Mouse (Mus musculus) spleen, adult 18-20 months (tissue): ENCODE results near the gene B3gnt2.
A peak's percentile ranks its signal among the peaks of the same experiment; 100 is the strongest.
"Not testable (repeated sequence)": the region's sequence is repeated elsewhere in the genome, so short reads cannot be mapped to it uniquely, and the experiment has no call there.

ENCODE experiments used
- DNase-seq, 2 experiments: peaks; one replicate each; pipeline ENCODE4 v3.0.0; 2022; ENCODE audit warnings: mixed read lengths in 2 of 2

The B3gnt2 gene

GRCm38 (mm10) chr11:22765425-22765824, 95.3 kb downstream of the B3gnt2 start:
- DNase-seq = peak; percentile 32 to 34

- DNase-seq = no peak
These were observed 97.0 kb downstream of the B3gnt2 start for GRCm38 (mm10) chr11:22763556-22764295.

GRCm38 (mm10) chr11:22763055-22763454, 97.7 kb downstream of the B3gnt2 start:
- no peak for DNase-seq

GRCm38 (mm10) chr11:22762236-22762927, 98.4 kb downstream of the B3gnt2 start:
- DNase-seq = no peak

- DNase-seq = no peak
These were observed 101.0 kb downstream of the B3gnt2 start for GRCm38 (mm10) chr11:22759783-22760182.

GRCm38 (mm10) chr11:22756168-22756980, 104.4 kb downstream of the B3gnt2 start:
- DNase-seq = no peak

- DNase-seq = no peak
These were observed 105.6 kb downstream of the B3gnt2 start for GRCm38 (mm10) chr11:22755180-22755579.

GRCm38 (mm10) chr11:22752596-22752995, 108.2 kb downstream of the B3gnt2 start:
- DNase-seq = no peak

GRCm38 (mm10) chr11:22751592-22751991, 109.2 kb downstream of the B3gnt2 start:
- DNase-seq = no peak

- DNase-seq = no peak
These were observed 113.4 kb downstream of the B3gnt2 start for GRCm38 (mm10) chr11:22747406-22747805.

- DNase-seq = no peak
These were observed 115.4 kb downstream of the B3gnt2 start for GRCm38 (mm10) chr11:22745356-22745755.

- no peak for DNase-seq
These were observed 117.0 kb downstream of the B3gnt2 start for GRCm38 (mm10) chr11:22743561-22744269.

GRCm38 (mm10) chr11:22741998-22742626, 118.6 kb downstream of the B3gnt2 start:
- no peak for DNase-seq

GRCm38 (mm10) chr11:22741436-22741835, 119.3 kb downstream of the B3gnt2 start:
- DNase-seq = no peak

GRCm38 (mm10) chr11:22739497-22740288, 121.1 kb downstream of the B3gnt2 start:
- no peak for DNase-seq

- no peak for DNase-seq
These were observed 124.1 kb downstream of the B3gnt2 start for GRCm38 (mm10) chr11:22736521-22737225.

- DNase-seq = not testable (repeated sequence)
These were observed 125.6 kb downstream of the B3gnt2 start for GRCm38 (mm10) chr11:22735128-22735527.

GRCm38 (mm10) chr11:22733936-22734335, 126.8 kb downstream of the B3gnt2 start:
- DNase-seq = no peak

- DNase-seq = no peak
These were observed 127.9 kb downstream of the B3gnt2 start for GRCm38 (mm10) chr11:22732907-22733306.

- no peak for DNase-seq
These were observed 137.7 kb downstream of the B3gnt2 start for GRCm38 (mm10) chr11:22723096-22723495.

GRCm38 (mm10) chr11:22720096-22720495, 140.7 kb downstream of the B3gnt2 start:
- no peak for DNase-seq
